Mouse (Mus musculus) forebrain, embryonic 16.5 days (tissue): ENCODE measurements around the gene Cacna2d4. TPM values are rescaled to one million over a fixed set of nuclear protein-coding genes. Genes with fewer than 3 reads are reported as not detected.

Experiments used
- ATAC-seq: fragments of 200-750 bp; cut with Nextera tagmentation; 2 replicates; pipeline ENCODE4 v1.8.0; 2017; ENCODE audit warnings: mild to moderate bottlenecking, moderate library complexity
- H3K27ac ChIP-seq: fragments of 300-500 bp; sonication (generic); 2 replicates; pipeline ENCODE4 v1.5.1; 2014; ENCODE audit warnings: low read length, control low read depth
- H3K27me3 ChIP-seq: fragments of 300-500 bp; sonication (generic); replicated peaks from 2 replicates; pipeline ENCODE4 v1.6.1; 2014; ENCODE audit warnings: low read length; ENCODE audit not compliant: control insufficient read depth, insufficient read depth
- H3K36me3 ChIP-seq: fragments of 300-500 bp; sonication (generic); 2 replicates; pipeline ENCODE4 v1.6.1; 2014; ENCODE audit not compliant: control insufficient read depth, insufficient read depth
- H3K4me1 ChIP-seq: fragments of 300-500 bp; sonication (generic); replicated peaks from 2 replicates; pipeline ENCODE4 v1.6.1; 2014; ENCODE audit warnings: low read length; ENCODE audit not compliant: control insufficient read depth, insufficient read depth
- H3K4me2 ChIP-seq: fragments of 300-500 bp; sonication (generic); 2 replicates; pipeline ENCODE4 v1.6.1; 2014; ENCODE audit warnings: mild to moderate bottlenecking, low read length, control low read depth
- H3K4me3 ChIP-seq: fragments of 300-500 bp; sonication (generic); replicated peaks from 2 replicates; pipeline ENCODE4 v1.5.1; 2014; ENCODE audit warnings: mild to moderate bottlenecking, low read length, control low read depth
- H3K9ac ChIP-seq: fragments of 300-500 bp; sonication (generic); replicated peaks from 2 replicates; pipeline ENCODE4 v1.6.1; 2014; ENCODE audit warnings: low read depth, low read length, control low read depth
- H3K9me3 ChIP-seq: fragments of 300-500 bp; sonication (generic); 2 replicates; pipeline ENCODE4 v1.6.1; 2016; ENCODE audit warnings: low read length; ENCODE audit not compliant: control insufficient read depth
- WGBS: fragments of 180-500 bp; shearing (Covaris S2); extraction: QIAGEN DNeasy Blood & Tissue Kit; methylation state at CpG from one replicate; pipeline ENCODE4 v1.1.7; 2014; 5-methylcytosine and 5-hydroxymethylcytosine counted together
- polyA plus RNA-seq: library from polyadenylated mRNA; unstranded; fragments of >200 nt; fragmentation: Nextera tagmentation; extraction: Ambion mirVana; gene quantifications from 2 replicates; pipeline ENCODE4 v1.2.1, GENCODE M21; 2015

The Cacna2d4 gene
- polyA plus RNA-seq, 1 experiment from 2014 or later: 0.75 TPM

DNA sequence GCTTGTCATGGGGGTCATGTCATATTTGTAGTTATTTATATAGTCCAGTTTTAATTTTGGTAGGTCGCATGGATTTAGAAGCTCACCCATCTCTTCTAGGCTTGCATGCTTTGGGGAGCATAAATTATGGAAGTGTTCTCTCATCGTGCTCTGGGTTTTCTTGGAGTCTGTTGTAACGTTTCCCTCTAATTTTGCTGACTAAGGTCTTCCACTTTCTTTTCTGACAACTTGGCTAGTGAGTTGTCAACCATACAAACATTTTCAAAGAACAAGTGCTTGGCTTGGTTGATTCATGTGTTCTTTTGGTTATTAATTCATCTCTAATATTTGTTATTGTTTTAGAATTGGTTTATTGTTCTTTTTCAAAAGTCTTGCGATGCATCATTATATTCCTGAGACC lies 15.4 kb downstream of the Cacna2d4 start:
- Histone ChIP-seq H3K4me2 (no peak overlapping the region), H3K4me3 (no peak overlapping the region), H3K9me3 (no peaks in the 10 kb centered on the region), H3K27me3 (no peaks in the 10 kb centered on the region), H3K9ac (no peak overlapping the region), H3K36me3 (no peaks in the 10 kb centered on the region), H3K27ac (no peak overlapping the region), H3K4me1 (no peaks in the 10 kb centered on the region)
- WGBS: 82% methylated on average over 4 of the region's 4 CpGs
- no peak for ATAC-seq

DNA sequence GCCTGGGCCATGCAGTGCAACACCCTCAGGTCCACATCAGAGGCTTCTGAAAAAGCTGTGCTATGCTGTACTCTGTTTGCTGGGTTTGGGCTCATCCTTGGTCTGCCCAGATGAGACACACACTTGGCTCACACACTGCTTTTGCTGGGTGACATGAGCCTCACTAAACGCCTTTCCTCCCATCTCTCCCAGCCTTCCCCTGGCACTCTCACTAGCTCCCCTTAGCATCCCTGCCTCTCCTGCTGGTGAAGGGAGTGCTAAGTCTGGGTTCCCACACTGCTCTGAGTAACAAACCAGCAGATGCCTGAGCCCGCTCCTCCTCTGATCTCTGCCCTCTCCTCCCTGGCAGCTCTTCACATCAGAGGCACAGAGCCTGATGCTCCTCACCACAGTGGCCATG lies 40.4 kb downstream of the Cacna2d4 start:
- H3K36me3 ChIP-seq: no peaks in the 10 kb centered on the region
- ATAC-seq: no peak
- 77% methylated on average over 2 of the region's 2 CpGs for WGBS
- H3K9ac ChIP-seq: no peak overlapping the region
- no peak overlapping the region for H3K4me3 ChIP-seq
- H3K9me3 ChIP-seq: no peaks in the 10 kb centered on the region
- 0 out of 2 replicates have a peak, but pooled peaks cover 2% of the 10 kb centered on the region for H3K4me1 ChIP-seq
- H3K27me3 ChIP-seq: no peaks in the 10 kb centered on the region
- H3K4me2 ChIP-seq: no peak overlapping the region
- no peak overlapping the region for H3K27ac ChIP-seq

DNA sequence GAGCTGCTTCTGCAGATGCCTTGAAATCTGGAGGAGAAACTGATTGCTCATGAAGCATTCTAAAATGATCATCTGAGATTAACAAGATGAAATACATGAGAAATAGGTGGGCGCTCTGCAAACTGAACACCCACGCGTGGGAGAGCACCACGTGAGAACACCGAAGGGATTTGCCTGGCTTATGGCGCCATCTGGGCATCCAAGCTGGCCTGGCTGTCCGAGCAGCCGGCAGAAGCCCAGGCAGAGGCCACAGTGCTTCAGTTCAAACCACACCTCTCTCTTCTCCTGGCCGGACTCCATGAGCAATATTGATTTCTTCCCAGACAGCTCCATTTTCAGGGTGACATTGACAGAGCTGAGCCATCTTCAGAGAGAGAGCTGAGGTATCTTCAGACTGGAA lies 44.4 kb downstream of the Cacna2d4 start:
- 67% methylated on average over 9 of the region's 9 CpGs for WGBS

DNA sequence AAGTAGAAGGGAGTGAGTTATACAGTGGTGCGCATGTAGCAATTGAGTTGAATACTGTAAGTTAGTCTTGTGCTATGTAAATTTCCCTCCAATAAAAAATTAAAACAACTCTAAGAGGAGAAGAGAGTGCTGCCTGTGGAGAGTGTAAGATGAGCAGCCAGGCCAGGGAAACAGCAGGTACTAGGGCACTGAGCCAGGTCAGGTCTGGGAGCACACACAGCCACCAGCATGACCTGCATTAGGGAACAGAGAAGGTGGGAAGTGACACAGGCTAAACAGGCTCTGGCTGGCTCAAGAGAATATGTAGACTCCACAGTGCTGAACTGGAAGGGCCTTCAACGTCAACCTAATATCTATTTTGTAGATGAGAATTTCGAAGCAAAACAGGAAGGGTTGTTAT lies 65.0 kb downstream of the Cacna2d4 start:
- H3K36me3 ChIP-seq: no peaks in the 10 kb centered on the region
- H3K9ac ChIP-seq: no peak overlapping the region
- no peak overlapping the region for H3K27ac ChIP-seq
- WGBS: 93% methylated on average over 3 of the region's 3 CpGs
- no peaks in the 10 kb centered on the region for H3K9me3 ChIP-seq
- H3K4me3 ChIP-seq: no peak overlapping the region
- no peaks in the 10 kb centered on the region for H3K27me3 ChIP-seq
- no peak for ATAC-seq
- H3K4me2 ChIP-seq: no peak overlapping the region
- H3K4me1 ChIP-seq: no peaks in the 10 kb centered on the region

More for the DNA sequence above, 44.4 kb downstream of the Cacna2d4 start:
- H3K27ac ChIP-seq: no peak overlapping the region
- no peaks in the 10 kb centered on the region for H3K36me3 ChIP-seq
- H3K4me3 ChIP-seq: no peak overlapping the region
- H3K9ac ChIP-seq: no peak overlapping the region
- H3K27me3 ChIP-seq: no peaks in the 10 kb centered on the region
- no peak overlapping the region for H3K4me2 ChIP-seq
- 0 out of 2 replicates have a peak, but pooled peaks cover 2% of the 10 kb centered on the region for H3K9me3 ChIP-seq
- 0 out of 2 replicates have a peak, but pooled peaks cover 2% of the 10 kb centered on the region for H3K4me1 ChIP-seq
- ATAC-seq: no peak

DNA sequence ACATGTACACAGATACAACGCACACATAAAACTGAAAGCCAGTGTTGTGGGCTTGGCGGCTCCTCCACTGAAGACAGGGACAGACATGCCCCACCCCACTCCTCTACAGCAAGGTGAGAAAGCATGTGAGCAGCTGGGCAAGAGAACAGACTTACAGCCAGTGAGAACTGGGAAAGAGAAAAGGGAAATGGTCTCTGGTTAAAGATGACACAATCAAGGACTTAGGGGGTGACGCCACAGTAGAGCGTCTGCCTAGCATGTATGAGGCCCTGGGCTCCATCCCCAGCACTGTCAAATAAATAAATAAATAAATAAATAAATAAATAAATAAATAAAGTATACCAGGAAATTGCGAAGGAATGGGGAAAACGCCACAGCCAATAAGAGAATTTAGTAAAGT lies 67.0 kb downstream of the Cacna2d4 start:
- no peak overlapping the region for H3K4me3 ChIP-seq
- H3K4me1 ChIP-seq: no peaks in the 10 kb centered on the region
- no peak overlapping the region for H3K4me2 ChIP-seq
- H3K36me3 ChIP-seq: no peaks in the 10 kb centered on the region
- no peak overlapping the region for H3K27ac ChIP-seq
- H3K27me3 ChIP-seq: no peaks in the 10 kb centered on the region
- H3K9me3 ChIP-seq: no peaks in the 10 kb centered on the region
- 95% methylated on average over 6 of the region's 6 CpGs for WGBS
- ATAC-seq: no peak
- no peak overlapping the region for H3K9ac ChIP-seq

DNA sequence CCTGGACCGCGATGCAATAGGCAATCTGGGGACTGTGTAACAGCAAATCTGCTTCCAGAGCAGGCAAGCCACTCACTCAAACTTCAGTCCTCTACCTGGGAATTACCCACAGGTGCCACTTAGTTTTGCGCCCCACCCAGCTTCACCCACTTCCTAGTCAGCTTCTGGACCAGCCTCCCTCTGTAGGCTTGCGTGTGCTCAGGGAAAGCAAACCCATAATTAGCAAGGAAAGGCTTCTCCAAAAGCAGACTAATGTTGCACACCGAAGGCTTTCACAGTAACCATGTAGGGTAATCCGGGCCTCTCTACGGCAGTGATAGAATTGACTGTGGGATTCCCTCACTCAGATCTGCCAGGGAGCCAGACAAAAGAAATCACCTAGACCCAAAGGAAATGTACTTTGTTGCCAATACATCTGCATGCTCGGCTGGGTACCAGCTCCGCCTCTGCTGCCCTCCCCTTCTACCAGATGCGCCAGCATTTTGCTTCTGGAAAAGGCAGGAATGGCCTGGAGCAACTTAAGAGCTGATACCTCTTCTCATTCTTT lies 71.6 kb downstream of the Cacna2d4 start:
- no peaks in the 10 kb centered on the region for H3K27me3 ChIP-seq
- no peak overlapping the region for H3K4me3 ChIP-seq
- H3K36me3 ChIP-seq: no peaks in the 10 kb centered on the region
- peaks cover 1% of the 10 kb centered on the region; the same call in 1 of the 2 replicates for H3K4me1 ChIP-seq
- ATAC-seq: no peak
- no peak overlapping the region for H3K9ac ChIP-seq
- H3K9me3 ChIP-seq: no peaks in the 10 kb centered on the region
- H3K27ac ChIP-seq: no peak overlapping the region
- 36% methylated on average over 10 of the region's 10 CpGs for WGBS
- H3K4me2 ChIP-seq: no peak overlapping the region

DNA sequence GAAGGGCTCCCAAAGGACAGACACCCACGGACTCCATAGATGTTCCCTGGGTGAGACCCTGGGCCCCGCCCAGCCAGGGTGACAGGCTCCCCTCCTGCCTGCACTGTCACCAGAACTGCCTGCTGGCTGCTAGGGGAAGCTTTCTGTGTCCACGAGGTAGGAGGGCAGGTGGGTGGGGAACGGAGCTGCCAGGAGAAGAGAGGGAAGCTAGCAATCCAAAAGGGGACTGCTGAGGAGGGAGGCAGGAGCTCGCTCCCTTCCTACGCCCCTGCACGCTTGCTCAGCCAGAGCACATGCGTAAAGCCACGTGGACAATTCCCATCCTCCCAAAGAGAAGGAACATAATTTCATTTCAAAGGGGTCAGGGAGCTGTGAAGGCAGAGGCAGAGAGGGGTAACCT lies 73.8 kb downstream of the Cacna2d4 start:
- H3K9ac ChIP-seq: no peak overlapping the region
- H3K4me2 ChIP-seq: no peak overlapping the region
- H3K4me1 ChIP-seq: peaks cover 20% of the 10 kb centered on the region
- H3K4me3 ChIP-seq: no peak overlapping the region
- 71% methylated on average over 9 of the region's 9 CpGs for WGBS
- H3K9me3 ChIP-seq: no peaks in the 10 kb centered on the region
- ATAC-seq: no peak
- no peak overlapping the region for H3K27ac ChIP-seq
- no peaks in the 10 kb centered on the region for H3K27me3 ChIP-seq
- no peaks in the 10 kb centered on the region for H3K36me3 ChIP-seq

DNA sequence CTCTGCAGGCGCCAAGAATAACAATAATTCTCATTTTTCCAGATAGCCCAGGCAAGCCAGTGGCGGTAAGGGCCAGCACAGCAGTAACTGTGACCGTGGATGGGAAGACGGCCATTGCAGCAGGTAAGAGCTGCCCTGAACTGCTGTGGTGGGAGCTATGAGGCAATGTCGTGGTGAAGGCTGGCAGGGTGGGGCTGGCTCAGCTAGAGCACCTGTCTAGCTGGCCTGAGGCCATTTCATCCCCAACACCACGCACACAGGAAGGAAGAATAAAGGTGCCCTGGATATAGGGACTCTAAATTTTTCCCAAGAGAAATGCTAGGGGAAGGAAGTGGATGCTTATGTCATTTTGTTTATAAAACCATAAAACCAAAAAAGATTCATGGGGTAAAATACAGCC lies 76.1 kb downstream of the Cacna2d4 start:
- H3K4me2 ChIP-seq: no peak overlapping the region
- no peaks in the 10 kb centered on the region for H3K9me3 ChIP-seq
- H3K36me3 ChIP-seq: no peaks in the 10 kb centered on the region
- H3K4me1 ChIP-seq: peaks cover 20% of the 10 kb centered on the region
- no peak overlapping the region for H3K4me3 ChIP-seq
- no peak overlapping the region for H3K27ac ChIP-seq
- ATAC-seq: no peak
- no peaks in the 10 kb centered on the region for H3K27me3 ChIP-seq
- no peak overlapping the region for H3K9ac ChIP-seq
- WGBS: 88% methylated on average over 6 of the region's 6 CpGs

DNA sequence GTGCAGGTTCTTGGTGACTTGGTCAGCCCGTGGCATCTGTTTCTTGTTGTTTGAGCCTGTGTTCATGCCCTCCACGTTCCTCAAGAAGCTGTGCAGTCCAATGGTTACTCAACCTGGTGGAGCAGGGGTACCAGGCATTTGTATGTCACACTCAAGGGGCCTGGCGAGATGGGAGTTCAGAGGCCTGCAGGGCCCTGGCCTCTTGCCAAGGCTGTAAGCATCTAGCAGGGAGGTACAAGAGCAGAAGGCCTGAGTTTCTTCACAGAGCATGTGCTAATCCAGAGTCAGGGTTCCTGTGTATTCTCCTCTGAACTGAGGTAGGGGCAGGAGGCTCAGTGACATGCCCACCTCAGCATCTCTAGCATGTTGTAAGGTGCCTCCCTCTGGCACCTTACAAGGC lies 76.8 kb downstream of the Cacna2d4 start:
- 59% methylated on average over 3 of the region's 3 CpGs for WGBS
- H3K9ac ChIP-seq: no peak overlapping the region
- H3K4me3 ChIP-seq: no peak overlapping the region
- H3K4me2 ChIP-seq: no peak overlapping the region
- 0 out of 2 replicates have a peak overlapping the region, but pooled peaks have one; percentile 52 for H3K27ac ChIP-seq
- no peaks in the 10 kb centered on the region for H3K9me3 ChIP-seq
- H3K36me3 ChIP-seq: no peaks in the 10 kb centered on the region
- no peak for ATAC-seq
- H3K4me1 ChIP-seq: peaks cover 20% of the 10 kb centered on the region
- H3K27me3 ChIP-seq: no peaks in the 10 kb centered on the region
